Mouse (Mus musculus) fibroblast of lung, adult 2 months (primary cell): Measurements from ENCODE around the gene Carns1.
"Not testable (repeated sequence)": the region's sequence is repeated elsewhere in the genome, so short reads cannot be mapped to it uniquely, and the experiment has no call there.

Source experiments
- DNase-seq: peaks from one replicate; pipeline ENCODE4 v3.0.0-alpha.2; 2011; ENCODE audit warnings: low read depth

The Carns1 gene

GRCm38 (mm10) chr19:4150567-4151487 is 24.5 kb downstream of the Carns1 start:
- no peak for DNase-seq

GRCm38 (mm10) chr19:4149764-4150461 is 25.4 kb downstream of the Carns1 start:
- DNase-seq, result no peak

GRCm38 (mm10) chr19:4149283-4149682 is 26.0 kb downstream of the Carns1 start:
- no peak for DNase-seq

GRCm38 (mm10) chr19:4148819-4149218 is 26.5 kb downstream of the Carns1 start:
- no peak for DNase-seq

GRCm38 (mm10) chr19:4148491-4148806 is 26.8 kb downstream of the Carns1 start, which contains the start of gene Coro1b:
Coro1b (plus strand) TSS chr19:4148619.
- peak; percentile 83 for DNase-seq

GRCm38 (mm10) chr19:4147782-4148490 is 27.3 kb downstream of the Carns1 start:
- no peak for DNase-seq

- no peak for DNase-seq
Measured at GRCm38 (mm10) chr19:4147022-4147405, 28.3 kb downstream of the Carns1 start.

GRCm38 (mm10) chr19:4146366-4147021 is 28.8 kb downstream of the Carns1 start:
- DNase-seq, result no peak

GRCm38 (mm10) chr19:4145936-4146335 is 29.3 kb downstream of the Carns1 start:
- no peak for DNase-seq

- no peak for DNase-seq
Measured at GRCm38 (mm10) chr19:4144550-4145498, 30.5 kb downstream of the Carns1 start.

GRCm38 (mm10) chr19:4143759-4144268 is 31.5 kb downstream of the Carns1 start, which contains the start of gene Cabp4:
Cabp4 (minus strand) TSS chr19:4144033.
- DNase-seq, result no peak

- DNase-seq, result no peak
Measured at GRCm38 (mm10) chr19:4142416-4143173, 32.7 kb downstream of the Carns1 start.

- DNase-seq, result no peak
Measured at GRCm38 (mm10) chr19:4140147-4140546, 35.1 kb downstream of the Carns1 start.

- no peak for DNase-seq
Measured at GRCm38 (mm10) chr19:4139446-4139845, 35.8 kb downstream of the Carns1 start, which contains the start of gene Gpr152. Gpr152 (plus strand) TSS chr19:4139787.

GRCm38 (mm10) chr19:4137913-4138312 is 37.4 kb downstream of the Carns1 start:
- DNase-seq, result no peak

- no peak for DNase-seq
Measured at GRCm38 (mm10) chr19:4136463-4136862, 38.8 kb downstream of the Carns1 start.

- not testable (repeated sequence) for DNase-seq
Measured at GRCm38 (mm10) chr19:4135963-4136345, 39.3 kb downstream of the Carns1 start.

GRCm38 (mm10) chr19:4135229-4135962 is 39.9 kb downstream of the Carns1 start:
- DNase-seq, result not testable (repeated sequence)

GRCm38 (mm10) chr19:4134354-4134753 is 40.9 kb downstream of the Carns1 start:
- DNase-seq, result no peak
